Mouse (Mus musculus) bone marrow macrophage, adult 2 months (primary cell): ENCODE data around the gene Klhl36.

Source experiments
- CTCF ChIP-seq: IDR thresholded peaks from 2 replicates; pipeline ENCODE4 v1.5.1; 2012; ENCODE audit warnings: low read depth, mild to moderate bottlenecking, low read length, moderate library complexity
- POLR2A ChIP-seq: IDR thresholded peaks from 2 replicates; pipeline ENCODE4 v1.6.1; 2012; ENCODE audit warnings: mild to moderate bottlenecking, low read depth, low read length, borderline replicate concordance

GRCm38 (mm10) chr8:119832101-119832617, 29.9 kb upstream of the Klhl36 start:
- TF ChIP-seq CTCF (no peak), POLR2A (no peak)
